Mouse (Mus musculus): ENCODE results near the gene Papolb.

- TF ChIP-seq POLR2A (IDR thresholded peaks at IDR 0.05; ENCODE audit: borderline replicate concordance, extremely low read depth, low read depth, low read length): no peak
- TF ChIP-seq CTCF (IDR thresholded peaks at IDR 0.05; ENCODE audit: insufficient read depth, low read length): peak; percentile 89
These were observed 50.9 kb downstream of the Papolb start for GRCm38 (mm10) chr5:142478829-142479435.

All from lung, adult 2 months (tissue).